Mouse (Mus musculus) mouse trophoblast stem cell (cell line): Measurements from ENCODE around the gene Pheta2.
"Not testable (repeated sequence)": the region's sequence is repeated elsewhere in the genome, so short reads cannot be mapped to it uniquely, and the experiment has no call there.

Source experiments
- in situ Hi-C, 2 experiments: fragments of 300-500 bp; cut with MseI, MboI; formaldehyde crosslinking; loops; 2 replicates in 1 of 2; 3 replicates in 1 of 2; pipeline ENCODE4 v1.15.1; 2025

Pheta2 gene

DNA sequence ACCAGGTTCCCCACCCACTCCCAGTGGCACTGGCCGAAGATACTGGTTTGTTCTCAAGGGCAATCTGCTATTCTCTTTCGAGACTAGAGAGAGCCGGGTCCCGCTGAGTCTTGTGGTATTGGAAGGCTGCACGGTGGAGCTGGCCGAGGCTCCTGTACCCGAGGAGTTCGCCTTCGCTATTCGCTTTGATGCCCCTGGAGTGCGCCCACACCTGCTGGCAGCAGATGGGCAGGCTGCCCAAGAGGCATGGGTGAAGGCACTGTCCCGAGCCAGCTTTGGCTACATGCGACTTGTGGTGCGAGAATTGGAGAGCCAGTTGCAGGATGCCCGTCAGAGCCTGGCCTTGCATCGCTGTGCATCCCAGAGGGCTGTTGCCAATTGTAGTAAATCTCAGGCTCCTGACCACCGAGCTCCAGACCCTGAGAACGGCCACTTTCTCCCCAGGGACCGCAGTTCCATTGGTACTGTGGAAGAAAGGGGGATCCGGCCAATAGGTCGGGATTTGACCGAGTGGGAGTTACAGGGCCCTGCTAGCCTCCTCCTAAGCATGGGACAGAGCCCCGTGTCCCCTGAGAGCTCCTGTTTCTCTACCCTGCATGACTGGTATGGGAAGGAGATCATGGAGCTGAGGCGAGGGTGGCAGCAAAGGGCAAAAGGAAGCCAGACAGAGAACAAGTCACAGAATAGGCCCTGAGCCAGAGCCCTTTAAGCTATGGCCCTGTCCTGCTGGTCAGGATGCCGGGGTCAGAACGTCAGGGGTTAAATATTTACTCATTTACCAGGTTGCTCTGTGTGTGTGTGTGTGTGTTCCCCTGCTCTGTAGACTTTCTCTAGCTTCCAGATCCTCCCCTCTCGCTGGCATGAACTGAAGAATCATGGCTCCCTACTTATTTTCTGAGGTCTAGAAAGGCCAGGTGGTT lies 4.9 kb downstream of the Pheta2 start:
- in situ Hi-C loops, result no loop called here

DNA sequence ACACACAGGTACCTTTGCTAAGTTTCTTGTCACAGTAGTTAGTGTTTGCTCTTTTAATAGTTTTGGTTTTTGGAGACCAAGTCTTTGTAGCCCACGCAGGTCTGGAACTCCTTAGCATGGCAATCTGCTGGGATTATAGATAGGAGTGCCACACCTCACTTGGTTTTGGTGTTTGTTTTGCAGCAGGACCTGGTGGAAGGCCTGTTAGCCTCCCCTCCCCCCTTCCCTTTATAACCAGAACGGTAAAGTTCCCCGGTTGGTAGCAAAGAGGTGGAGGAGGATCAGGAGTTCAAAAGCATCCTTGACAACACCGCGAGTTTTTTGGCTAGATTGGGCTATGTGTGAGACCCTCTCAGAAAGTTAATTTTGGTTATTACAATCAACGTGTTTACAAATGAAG lies 6.2 kb downstream of the Pheta2 start:
- in situ Hi-C loops, result no loop called here

DNA sequence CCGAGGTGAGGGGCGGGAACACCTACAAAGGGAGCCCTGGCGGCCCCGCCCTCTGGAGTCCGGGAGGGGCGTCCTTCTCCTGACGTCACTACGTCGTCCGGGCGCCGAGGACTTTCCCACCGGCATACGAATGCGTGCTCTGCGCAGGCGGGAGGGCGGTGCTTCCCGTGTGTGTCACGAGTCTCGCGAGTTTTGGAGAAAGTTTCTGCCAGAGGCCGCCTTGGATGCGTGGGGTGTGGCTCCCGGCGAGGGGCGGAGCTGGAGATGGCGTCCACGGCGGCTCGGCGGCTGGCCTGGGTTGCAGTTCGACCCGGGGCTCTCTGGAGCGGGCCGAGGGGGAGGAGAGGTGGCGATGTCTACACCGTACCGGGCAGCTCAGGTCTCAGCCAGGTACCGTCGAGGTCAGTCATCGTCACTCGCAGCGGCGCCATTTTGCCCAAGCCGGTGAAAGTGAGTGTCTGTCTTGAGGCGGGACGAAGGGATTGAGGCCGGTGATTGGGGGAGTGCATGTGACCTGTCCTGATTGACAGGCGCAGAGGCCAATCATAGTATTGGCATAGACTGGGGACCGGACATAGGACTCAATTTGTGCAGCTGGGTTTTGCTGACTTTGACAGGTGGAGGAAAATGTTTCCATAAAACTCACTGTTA lies 7.2 kb downstream of the Pheta2 start:
- in situ Hi-C loops, result no loop called here

DNA sequence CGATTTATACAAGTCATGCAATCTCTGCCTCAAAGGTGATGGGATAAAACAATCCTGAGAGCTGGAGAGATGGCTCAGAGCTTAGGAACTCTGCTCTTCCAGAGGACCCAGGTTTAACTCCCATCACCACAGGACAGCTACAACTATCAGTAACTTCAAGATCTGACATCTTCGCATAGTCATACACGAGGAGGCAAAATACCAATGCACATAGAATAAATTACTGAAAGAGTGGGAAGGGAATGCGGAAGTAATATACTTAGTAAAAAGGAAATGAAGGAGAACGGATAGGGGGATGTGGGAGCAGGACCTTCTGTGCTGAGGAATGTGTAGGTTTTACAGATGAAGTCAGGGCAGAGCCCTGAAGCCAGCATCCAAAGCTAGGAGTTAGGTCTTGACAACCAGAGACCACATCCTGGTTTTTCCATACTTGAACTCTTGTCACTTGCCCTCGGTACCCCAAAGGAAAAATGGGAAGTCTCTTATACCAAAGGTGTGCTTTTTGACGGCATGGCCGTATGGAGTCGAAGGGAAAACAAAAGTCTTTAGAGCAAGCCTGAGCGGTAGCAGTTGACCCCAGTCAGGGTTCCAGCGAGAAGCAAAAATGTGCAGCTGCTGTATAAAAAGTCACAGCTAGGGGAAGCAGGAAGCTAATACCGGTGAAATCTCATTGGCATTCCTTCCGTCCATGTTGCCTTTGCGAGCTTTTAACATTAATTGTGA lies 8.0 kb downstream of the Pheta2 start:
- in situ Hi-C loops, result no loop called here

DNA sequence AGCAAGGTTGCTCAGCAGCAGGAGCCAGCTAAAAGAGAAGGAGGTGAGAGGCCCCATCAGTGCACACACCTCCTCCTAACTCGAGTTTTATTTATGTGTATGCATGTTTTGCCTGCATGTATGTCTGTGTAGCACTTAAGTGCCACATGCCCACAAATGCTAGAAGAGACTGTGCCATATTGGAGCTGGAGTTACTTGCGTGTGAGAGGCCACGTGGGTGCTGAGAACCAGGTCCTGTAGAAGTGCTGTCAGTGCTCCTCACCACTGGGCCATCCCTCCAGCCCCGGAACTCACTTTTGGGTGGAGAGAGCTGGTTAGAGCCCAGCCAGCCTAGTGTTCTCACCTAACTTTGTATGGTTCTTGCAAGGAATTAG lies 8.5 kb downstream of the Pheta2 start:
- in situ Hi-C loops, result no loop called here

DNA sequence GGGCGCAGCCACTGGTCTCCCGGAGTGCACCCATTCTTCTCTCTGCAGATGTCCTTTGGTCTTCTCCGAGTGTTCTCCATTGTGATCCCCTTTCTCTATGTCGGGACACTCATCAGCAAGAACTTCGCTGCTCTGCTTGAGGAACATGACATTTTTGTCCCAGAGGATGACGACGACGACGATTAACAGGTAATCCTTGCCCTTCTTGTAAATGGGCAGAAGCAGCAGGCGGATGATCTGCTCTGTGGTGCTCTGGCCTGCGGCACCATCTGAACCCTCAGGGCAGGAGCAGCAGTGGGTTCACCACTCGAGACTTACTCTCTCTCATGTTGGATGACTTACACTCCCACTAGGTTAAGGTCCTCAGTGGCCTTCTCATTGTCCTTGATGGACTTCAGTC lies 9.1 kb downstream of the Pheta2 start:
- in situ Hi-C loops, result no loop called here

DNA sequence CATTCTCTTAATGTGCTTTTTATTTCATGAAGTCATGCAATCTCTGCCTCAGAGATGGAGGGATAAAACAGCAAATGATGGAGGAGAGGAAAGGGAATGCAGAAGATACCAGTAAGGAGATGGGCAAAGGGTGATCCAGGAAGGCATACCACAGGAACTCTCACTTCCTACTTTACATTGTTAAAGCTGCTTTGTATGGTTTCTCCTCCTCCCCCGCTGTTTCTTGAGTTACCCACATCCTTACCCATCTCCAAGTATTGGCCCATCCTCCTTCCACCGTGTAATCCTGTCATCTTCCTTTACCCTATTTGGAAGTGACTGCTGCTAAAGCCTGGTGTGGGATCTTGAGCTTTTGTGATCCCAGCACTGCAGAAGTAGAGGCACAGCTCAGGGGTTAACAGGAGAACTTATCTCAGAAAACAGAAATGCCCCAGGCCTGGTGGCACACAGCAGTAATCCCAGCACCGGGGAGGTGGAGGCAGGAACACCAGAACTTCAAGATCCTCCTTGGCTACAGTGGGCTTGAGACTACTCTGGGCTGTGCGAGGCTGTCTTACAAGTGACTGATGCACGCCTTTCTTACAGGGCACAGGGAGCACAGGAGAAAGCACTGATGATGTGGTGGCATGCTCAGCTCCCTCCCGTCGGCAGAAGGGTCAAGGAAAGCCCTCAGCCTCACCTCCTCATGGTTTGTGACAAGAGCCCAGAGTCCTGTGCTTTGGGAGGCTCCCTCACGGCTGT lies 9.7 kb downstream of the Pheta2 start:
- in situ Hi-C loops, result no loop called here

DNA sequence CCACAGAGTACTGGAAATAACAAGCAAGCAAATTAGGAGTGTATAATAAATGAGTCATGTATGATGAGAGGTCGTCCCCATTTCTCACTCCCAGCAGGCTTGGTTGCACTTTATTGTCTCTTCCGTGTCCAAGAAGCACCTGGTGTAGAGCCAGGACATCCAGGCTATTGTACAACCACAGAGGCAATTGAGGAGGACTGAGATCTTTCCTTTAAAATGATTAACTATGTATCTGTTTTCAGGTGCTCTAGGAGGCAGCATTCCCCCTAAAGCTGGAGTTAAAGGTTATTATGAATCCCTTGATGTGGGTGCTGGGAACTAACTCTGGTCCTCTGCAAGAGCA lies 10.2 kb downstream of the Pheta2 start:
- in situ Hi-C loops, result no loop called here

DNA sequence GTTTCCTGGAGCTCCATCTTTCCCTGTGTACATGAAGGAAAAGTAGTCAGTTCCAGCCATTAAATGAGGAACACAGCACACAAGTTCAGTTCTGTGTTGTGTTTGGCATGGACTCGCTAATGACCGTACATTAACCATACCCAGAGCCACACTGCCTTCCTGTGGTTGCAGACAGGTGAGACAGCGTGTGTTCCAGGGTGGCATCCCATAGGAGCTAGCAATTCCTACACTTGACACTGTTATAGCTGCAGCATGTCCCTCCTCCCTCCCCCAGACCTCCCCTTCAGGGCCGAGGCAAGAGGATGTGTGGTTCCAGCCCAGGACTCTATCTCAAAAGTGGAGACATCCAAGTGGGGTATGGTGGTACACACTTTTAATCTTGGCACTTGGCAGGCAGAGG lies 11.6 kb downstream of the Pheta2 start:
- in situ Hi-C loops, result no loop called here

DNA sequence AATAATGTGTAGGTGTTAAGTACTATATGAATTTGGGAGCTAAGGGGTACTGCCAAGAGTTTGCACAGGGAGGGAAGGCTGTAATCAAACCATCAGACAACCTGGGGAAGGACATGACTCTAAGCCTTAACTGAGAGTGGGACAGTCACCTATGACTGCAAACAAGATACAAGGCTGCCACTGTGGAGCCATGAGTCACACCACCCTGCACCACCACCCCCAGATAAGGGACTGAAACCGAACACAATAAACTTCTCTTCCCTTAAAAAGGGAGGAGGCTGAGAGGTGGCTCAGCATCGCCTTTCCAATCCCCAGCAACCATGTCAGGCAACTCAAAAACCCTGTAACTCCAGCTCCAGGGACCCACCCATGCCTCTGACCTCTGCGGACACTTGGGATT lies 12.7 kb downstream of the Pheta2 start:
- in situ Hi-C loops, result no loop called here

DNA sequence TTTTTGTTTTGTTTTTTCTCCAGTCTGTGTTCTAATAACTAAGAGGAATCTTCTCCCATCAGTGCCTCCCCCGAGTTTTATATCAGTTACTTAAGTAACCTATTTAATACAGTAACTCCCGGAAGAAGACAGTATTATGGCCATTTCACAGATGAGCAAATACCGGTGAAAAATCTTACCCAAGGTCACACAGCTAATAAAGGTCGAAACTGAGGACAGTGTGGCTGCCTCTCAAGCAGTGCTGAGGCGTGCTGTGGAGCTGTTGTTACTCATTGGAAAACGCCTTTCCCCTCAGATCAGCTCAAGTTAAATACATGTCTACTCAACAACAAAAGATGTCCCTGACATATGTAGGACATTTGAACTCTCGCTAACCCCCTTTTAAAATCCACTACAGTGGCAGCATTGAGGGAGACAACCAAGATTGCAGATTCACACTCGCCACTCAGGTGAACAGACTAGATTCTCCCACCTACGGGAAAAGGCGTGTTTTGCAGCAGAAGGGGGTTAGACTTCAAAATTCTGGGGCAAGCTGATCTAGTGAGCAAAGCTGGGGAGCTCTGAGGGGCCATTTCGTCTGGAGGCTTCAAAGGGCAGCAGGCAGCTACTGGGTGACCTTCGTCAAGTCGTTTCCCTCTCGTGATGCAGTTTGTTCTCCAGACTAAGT lies 14.5 kb downstream of the Pheta2 start:
- in situ Hi-C loops, result no loop called here

DNA sequence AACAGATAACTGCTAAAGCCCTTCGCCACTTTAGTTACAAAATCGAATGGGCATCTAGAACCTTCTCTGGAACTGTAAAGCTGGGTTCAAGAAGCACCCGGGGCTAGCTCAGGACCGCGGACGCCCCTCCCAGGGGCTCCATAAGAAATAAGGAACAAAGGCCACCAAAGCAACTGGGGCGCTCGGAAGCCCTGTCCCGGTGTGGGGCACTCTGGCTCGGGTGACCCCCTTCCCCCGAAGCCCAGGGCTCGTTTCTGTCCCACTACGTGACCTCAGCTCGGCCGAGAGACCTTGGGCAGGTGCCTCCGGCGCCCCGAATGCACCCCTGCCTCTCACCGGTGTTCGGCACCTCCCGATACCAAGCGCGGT lies 15.0 kb downstream of the Pheta2 start:
- in situ Hi-C loops, result no loop called here

DNA sequence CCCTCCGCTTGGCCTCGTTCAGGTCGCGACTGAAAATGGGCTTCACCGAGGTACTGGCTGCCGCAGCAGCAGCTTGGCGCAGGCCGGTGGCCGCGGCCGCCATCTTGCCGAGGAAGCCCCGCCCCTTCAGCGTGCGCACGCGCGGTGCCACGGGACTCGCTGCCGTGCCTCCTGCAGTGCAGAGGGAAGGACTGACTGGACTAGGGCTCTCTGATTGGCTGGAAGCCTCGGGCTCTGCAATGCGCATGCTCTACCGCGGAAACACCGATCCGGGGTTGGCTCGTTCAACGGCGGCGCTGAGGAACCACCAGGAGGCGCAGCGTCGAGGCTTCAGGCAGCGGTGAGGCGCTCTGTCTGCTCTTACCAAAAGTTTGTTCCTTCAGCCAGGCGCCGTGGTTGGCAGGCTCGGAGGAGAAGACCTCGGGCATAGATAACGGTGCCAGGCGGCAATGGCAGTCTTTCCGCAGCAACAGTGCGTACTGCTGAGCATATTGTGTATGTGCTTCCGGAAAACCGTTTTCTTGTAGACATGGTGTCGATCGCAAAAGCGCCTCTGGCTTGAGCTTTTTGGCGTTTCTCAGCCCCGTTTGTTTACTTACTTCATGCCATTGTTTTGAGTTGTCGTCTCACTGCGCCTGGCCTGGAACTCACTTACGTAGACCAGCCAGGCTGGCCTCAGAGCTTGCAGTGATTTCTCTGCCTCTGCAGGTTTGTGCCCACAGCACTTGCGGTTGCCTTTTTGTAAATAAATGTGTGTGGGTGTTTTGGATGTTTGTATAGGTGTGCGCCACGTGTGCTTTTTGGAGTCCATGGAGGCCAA lies 15.6 kb downstream of the Pheta2 start, which contains the start of gene Ndufa6:
TSS of gene Ndufa6 (minus strand) at position 197 of the 820 bp plus-strand sequence.
- in situ Hi-C loops, result no loop called here

DNA sequence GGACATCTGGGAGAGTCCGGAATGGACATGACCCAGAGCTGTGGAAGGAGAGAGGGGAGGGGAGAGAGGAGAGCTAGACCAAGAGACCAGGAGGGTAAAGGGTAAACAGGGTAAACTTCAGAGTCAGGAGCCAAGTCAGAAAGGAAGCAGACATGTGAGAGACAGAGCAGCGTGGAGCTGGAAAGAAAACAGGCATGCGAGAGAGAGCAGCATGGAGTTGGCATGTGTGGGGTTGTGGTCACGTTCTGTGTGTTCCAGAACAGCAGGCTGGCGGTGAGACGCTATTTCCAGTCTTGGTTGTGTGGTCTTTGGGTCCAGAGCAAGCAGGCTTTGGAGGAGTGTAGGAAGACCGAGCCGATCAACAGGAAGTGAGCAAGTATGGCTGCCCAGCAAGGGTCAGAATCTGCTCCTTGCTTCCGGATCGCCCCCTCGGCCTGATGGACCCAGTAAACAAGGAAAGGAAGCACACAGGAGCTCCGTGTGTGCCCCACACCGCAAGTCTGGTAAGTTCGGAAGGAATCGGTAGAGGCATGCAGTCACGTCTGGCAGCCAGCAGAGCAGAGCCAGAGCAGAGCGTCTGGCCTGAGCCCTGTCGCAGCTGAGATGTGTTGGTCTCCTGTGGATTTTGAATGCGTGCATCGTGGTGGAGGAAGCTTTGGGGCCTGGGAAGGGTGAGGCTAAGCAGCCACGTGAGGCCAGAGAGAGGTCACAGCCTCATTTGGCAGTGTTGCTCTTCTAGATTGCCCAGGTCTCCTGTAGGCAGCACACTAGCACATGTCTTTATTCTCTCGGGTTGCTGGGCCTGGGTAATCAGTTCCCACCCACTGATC lies 19.9 kb downstream of the Pheta2 start:
- in situ Hi-C loops, result no loop called here

DNA sequence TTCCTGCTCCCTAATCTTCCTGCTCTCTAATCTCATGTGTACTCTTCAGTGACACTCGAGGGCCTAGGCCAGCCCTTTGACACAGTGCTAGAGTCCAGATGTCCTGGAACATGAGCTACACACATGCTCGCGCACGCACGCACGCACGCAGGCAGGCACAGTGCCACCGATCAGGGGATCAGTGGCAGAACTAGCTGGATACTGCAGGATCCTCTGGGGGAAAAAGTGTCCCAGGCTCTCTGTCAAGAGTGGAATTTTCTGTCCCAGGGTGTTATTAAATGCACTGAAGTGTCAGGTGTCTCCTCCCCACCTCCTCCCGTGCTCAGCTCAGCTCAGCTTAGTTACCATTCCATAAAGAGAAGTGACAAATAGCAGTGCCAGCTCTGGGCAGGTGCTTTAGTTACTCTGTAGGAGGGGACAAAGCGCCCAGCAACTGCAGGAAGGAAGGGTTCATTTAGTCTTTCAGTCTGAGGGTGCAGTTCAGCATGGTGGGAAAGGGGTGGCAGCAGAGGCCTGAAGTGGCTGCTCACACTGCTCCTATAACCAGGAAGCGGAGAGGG lies 22.8 kb downstream of the Pheta2 start:
- in situ Hi-C loops, result no loop called here

DNA sequence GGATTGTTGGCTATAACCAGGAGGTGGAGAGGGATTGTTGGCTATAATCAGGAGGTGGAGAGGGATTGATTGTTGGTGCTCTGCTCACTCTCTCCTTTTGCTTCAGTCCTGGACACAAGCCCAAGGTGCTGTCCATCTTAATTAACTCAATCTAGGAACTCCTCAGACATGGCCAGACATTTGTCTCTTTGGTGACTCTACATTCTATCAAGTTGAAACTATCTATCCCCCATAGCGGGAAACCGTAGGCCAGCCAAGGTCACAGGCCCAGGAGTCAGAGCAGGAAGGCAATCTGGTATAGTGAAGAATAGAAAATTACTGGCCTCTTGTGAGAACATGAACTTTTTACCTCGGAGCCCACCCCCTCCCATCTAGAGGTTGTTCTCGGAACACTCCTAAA lies 23.5 kb downstream of the Pheta2 start:
- in situ Hi-C loops, result no loop called here

DNA sequence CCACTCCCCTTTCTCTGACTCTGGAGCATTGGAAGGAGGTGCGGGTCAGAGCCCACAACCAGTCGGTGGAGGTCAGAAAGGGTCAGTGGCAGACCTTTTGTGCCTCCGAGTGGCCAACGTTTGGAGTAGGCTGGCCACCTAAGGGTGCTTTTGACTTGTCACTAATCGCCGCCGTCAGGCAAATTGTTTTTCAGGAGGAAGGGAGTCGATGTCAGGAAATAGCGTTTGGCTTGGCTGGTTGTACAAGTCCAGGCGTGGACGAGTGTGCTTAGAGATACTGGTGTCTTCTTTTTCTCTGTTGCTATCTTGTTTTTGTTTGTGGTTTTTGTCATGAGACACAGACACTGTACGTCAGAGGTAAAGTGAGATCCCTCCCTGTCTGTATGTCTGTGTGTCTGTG lies 25.1 kb downstream of the Pheta2 start:
- in situ Hi-C loops, result not testable (repeated sequence)

DNA sequence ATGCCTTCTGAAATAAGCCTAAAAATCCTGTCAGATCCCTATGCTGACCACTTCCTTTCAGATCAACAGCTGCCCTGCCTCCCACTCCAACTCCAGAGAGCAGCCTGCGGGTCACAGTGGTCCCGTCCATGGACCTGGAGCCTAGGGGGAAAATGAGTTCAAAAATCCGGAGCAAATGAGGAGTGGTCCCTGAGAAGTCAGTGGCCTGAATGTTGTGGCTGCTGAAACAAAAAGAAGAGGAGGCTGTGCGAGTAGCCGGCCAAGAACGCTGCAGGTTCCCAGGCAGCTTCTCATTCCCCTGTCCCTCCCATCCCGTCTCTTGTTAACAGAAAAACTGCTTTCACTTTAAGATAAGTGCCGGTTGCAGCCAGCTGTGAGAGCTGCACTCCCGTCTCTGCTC lies 25.8 kb downstream of the Pheta2 start:
- in situ Hi-C loops, result not testable (repeated sequence)

DNA sequence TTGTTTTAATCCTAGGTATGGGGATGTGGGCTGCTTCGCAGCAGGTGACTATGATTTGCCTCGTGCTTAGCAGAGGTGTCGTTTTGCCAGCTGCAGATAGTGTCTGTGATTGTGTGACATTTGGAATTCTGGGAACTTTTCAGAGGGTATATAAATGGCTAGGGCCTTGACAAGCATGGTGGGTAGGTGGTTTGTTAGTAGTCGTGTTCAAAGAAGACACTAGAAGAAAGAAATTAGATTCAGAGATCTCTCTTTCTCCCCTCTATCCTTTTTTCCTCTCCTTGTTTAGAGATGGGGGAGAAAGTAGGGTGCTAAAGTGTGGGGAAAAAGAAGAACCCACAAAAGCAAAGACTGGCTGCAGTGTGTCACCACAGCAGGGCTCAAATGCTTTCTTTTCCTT lies 29.4 kb downstream of the Pheta2 start:
- in situ Hi-C loops, result no loop called here
